Mouse (Mus musculus): Measurements from ENCODE around the gene Gm7145. TPM values are rescaled to one million over a fixed set of nuclear protein-coding genes. Genes with fewer than 3 reads are reported as not detected.
"Not testable (repeated sequence)": the region's sequence is repeated elsewhere in the genome, so short reads cannot be mapped to it uniquely, and the experiment has no call there.

Gm7145 gene
- not detected in 2 replicates for polyA plus RNA-seq (2016; fragmentation: Nextera tagmentation; extraction: Ambion mirVana)

DNA sequence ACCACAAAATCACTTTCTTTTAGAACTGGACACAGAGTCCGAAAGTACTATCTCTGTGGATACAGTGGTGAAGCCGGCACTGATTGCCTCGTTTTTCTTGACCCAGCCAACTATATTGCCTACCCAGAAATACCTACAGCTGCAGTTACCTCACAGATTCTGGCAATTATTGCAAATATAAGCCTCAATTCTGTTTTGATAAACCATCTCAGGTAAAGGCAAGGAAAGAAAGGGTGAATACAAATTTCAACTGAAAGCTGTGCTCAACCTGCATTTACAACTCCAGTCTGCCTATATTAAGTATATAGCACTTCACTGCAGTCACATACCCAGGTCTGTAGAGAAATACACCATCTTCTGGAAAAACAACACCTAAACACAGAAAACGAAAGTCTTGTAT is at the start of gene Gm7145:
Gene Gm7145, plus strand, starts transcription at position 301 of the 400 bp plus-strand sequence.
- WGBS = 82% methylated on average over 4 of the region's 4 CpGs
- DNase-seq (ENCODE audit: extremely low spot score, low spot score) = no peak

DNA sequence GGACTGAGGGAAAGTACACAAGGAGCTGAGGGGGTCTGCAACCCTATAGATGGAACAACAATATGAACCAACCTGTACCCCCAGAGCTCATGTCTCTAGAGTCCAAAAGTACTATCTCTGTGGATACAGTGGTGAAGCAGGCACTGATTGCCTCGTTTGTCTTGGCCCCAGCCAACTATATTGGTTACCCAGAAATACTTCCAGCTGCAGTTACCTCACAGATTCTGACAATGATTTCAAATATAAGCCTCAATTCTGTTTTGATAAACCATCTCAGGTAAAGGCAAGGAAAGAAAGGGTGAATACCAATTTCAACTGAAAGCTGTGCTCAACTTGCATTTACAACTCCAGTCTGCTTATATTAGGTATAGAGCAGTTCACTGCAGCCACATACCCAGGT is 38.0 kb upstream of the Gm7145 start, which contains the start of gene Gm28168:
Gene Gm28168, plus strand, starts transcription at position 301 of the 400 bp plus-strand sequence.
- 75% methylated on average over 1 of the region's 1 CpGs for WGBS
- DNase-seq (ENCODE audit: extremely low spot score, low spot score); H3K36me3 ChIP-seq (replicated peaks); H3K9me3 ChIP-seq; H3K27me3 ChIP-seq (ENCODE audit: poor library complexity, severe bottlenecking); H3K4me1 ChIP-seq; H3K4me3 ChIP-seq; H3K27ac ChIP-seq: not testable (repeated sequence)

More for the DNA sequence above, at the start of gene Gm7145:
- no peak within 1 kb of the TSS for H3K4me3 ChIP-seq
- H3K27me3 ChIP-seq (ENCODE audit: poor library complexity, severe bottlenecking) = no peaks in the 10 kb centered on the region
- peaks cover 20% of the 10 kb centered on the region for H3K9me3 ChIP-seq
- H3K27ac ChIP-seq = no peak within 1 kb of the TSS
- H3K4me1 ChIP-seq = no peaks in the 10 kb centered on the region
- H3K36me3 ChIP-seq (replicated peaks) = no peaks in the 10 kb centered on the region

DNA sequence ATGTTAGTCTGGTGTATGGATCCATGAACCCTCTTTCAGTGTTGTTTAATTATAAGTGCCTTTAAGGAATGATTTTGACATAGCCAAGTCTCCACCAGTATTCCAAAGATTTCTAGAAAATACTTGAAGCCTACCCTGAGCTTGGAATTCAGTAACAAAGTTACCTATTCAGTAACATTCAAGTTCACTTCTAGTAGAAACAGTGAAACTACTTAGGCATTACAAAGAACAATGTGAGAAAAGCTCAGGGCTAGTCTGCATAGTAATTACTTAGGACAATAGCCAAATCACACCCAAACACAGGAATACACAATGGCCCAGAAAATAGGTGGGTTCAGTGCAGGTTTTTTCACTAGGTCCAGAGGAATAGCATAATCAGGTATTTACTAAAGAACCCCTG is 38.1 kb downstream of the Gm7145 start:
- H3K4me3 ChIP-seq; DNase-seq (ENCODE audit: extremely low spot score, low spot score): not testable (repeated sequence)

DNA sequence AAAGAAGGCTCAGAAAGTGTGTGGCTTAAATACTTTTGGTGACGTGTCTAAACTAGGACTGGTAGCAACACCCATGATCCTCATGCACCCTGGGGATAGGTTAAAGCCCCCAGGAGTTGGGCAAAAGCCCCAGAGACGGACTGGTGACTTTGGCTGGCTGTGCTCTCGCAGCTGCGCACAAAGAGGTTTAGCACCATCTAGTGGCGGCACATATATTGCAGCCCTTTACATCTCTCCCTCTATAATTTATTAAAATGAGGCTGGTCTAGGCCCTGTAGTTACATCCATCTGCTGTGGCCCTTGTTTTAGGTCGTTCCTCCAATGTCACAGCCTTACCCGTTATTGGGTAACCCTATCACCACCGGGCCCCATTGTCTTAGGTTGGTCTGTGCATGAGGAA is 47.0 kb downstream of the Gm7145 start:
- DNase-seq (ENCODE audit: extremely low spot score, low spot score); H3K36me3 ChIP-seq (replicated peaks); H3K27me3 ChIP-seq (ENCODE audit: poor library complexity, severe bottlenecking); H3K4me1 ChIP-seq; H3K9me3 ChIP-seq; H3K4me3 ChIP-seq; H3K27ac ChIP-seq: not testable (repeated sequence)
- 29% methylated on average over 8 of the region's 8 CpGs for WGBS

More for the DNA sequence above, 38.1 kb downstream of the Gm7145 start:
- H3K27ac ChIP-seq; H3K27me3 ChIP-seq (ENCODE audit: poor library complexity, severe bottlenecking); H3K36me3 ChIP-seq (replicated peaks); H3K4me1 ChIP-seq; H3K9me3 ChIP-seq: not testable (repeated sequence)

Other genes with a start within 250 kb of the Gm7145 start
- not detected in 2 replicates for gene B020011L13Rik, start 184.8 kb upstream of the Gm7145 start, polyA plus RNA-seq (2016; fragmentation: Nextera tagmentation; extraction: Ambion mirVana)
- not detected in 2 replicates for gene Gm28360, start 135.9 kb upstream of the Gm7145 start, polyA plus RNA-seq (2016; fragmentation: Nextera tagmentation; extraction: Ambion mirVana)
- gene Gm28168, start 37.9 kb upstream of the Gm7145 start, polyA plus RNA-seq (2016; fragmentation: Nextera tagmentation; extraction: Ambion mirVana) = not detected in 2 replicates
- gene Gm29106, start 210.6 kb downstream of the Gm7145 start, polyA plus RNA-seq (2016; fragmentation: Nextera tagmentation; extraction: Ambion mirVana) = 0.19 and 0.20 TPM in 2 replicates